Mouse (Mus musculus): ENCODE data around the gene Znrf3.
"Not testable (repeated sequence)": the region's sequence is repeated elsewhere in the genome, so short reads cannot be mapped to it uniquely, and the experiment has no call there.

The Znrf3 gene

GRCm38 (mm10) chr11:5444599-5445451 lies at the start of gene Znrf3:
Znrf3 (minus strand) TSS chr11:5444847.
- DNase-seq (ENCODE audit: low spot score): peak; percentile 97

- DNase-seq (ENCODE audit: low spot score): peak; percentile 71
Measured at GRCm38 (mm10) chr11:5493869-5494268, 49.2 kb upstream of the Znrf3 start.

GRCm38 (mm10) chr11:5491912-5492311 lies 47.3 kb upstream of the Znrf3 start:
- no peak for DNase-seq (ENCODE audit: low spot score)

- no peak for DNase-seq (ENCODE audit: low spot score)
Measured at GRCm38 (mm10) chr11:5490989-5491656, 46.5 kb upstream of the Znrf3 start.

- not testable (repeated sequence) for DNase-seq (ENCODE audit: low spot score)
Measured at GRCm38 (mm10) chr11:5489433-5489832, 44.8 kb upstream of the Znrf3 start.

GRCm38 (mm10) chr11:5485193-5486011 lies 40.8 kb upstream of the Znrf3 start:
- peak; percentile 96 for DNase-seq (ENCODE audit: low spot score)

- DNase-seq (ENCODE audit: low spot score): no peak
Measured at GRCm38 (mm10) chr11:5482581-5482980, 37.9 kb upstream of the Znrf3 start.

GRCm38 (mm10) chr11:5478831-5479230 lies 34.2 kb upstream of the Znrf3 start:
- no peak for DNase-seq (ENCODE audit: low spot score)

- no peak for DNase-seq (ENCODE audit: low spot score)
Measured at GRCm38 (mm10) chr11:5478193-5478592, 33.5 kb upstream of the Znrf3 start.

GRCm38 (mm10) chr11:5476806-5477205 lies 32.2 kb upstream of the Znrf3 start:
- DNase-seq (ENCODE audit: low spot score): no peak

GRCm38 (mm10) chr11:5475556-5476118 lies 31.0 kb upstream of the Znrf3 start:
- DNase-seq (ENCODE audit: low spot score): not testable (repeated sequence)

GRCm38 (mm10) chr11:5474130-5474529 lies 29.5 kb upstream of the Znrf3 start:
- DNase-seq (ENCODE audit: low spot score): peak; percentile 94

GRCm38 (mm10) chr11:5470055-5470454 lies 25.4 kb upstream of the Znrf3 start:
- no peak for DNase-seq (ENCODE audit: low spot score)

GRCm38 (mm10) chr11:5469084-5469483 lies 24.4 kb upstream of the Znrf3 start:
- DNase-seq (ENCODE audit: low spot score): peak; percentile 60

GRCm38 (mm10) chr11:5468471-5468870 lies 23.8 kb upstream of the Znrf3 start:
- no peak for DNase-seq (ENCODE audit: low spot score)

- DNase-seq (ENCODE audit: low spot score): no peak
Measured at GRCm38 (mm10) chr11:5451923-5452322, 7.3 kb upstream of the Znrf3 start.

- no peak for DNase-seq (ENCODE audit: low spot score)
Measured at GRCm38 (mm10) chr11:5451341-5451740, 6.7 kb upstream of the Znrf3 start.

- no peak for DNase-seq (ENCODE audit: low spot score)
Measured at GRCm38 (mm10) chr11:5450701-5451100, 6.1 kb upstream of the Znrf3 start.

- no peak for DNase-seq (ENCODE audit: low spot score)
Measured at GRCm38 (mm10) chr11:5445452-5445953, 856 bp upstream of the Znrf3 start.

- peak; percentile 41 for DNase-seq (ENCODE audit: low spot score)
Measured at GRCm38 (mm10) chr11:5444234-5444598, 431 bp downstream of the Znrf3 start.

- peak; percentile 64 for DNase-seq (ENCODE audit: low spot score)
Measured at GRCm38 (mm10) chr11:5443511-5444233, 975 bp downstream of the Znrf3 start.

All from embryo, embryonic 10.5 days (tissue).